24 mouse cellular contexts compared by ENCODE assay signal in the genomic region with DNA sequence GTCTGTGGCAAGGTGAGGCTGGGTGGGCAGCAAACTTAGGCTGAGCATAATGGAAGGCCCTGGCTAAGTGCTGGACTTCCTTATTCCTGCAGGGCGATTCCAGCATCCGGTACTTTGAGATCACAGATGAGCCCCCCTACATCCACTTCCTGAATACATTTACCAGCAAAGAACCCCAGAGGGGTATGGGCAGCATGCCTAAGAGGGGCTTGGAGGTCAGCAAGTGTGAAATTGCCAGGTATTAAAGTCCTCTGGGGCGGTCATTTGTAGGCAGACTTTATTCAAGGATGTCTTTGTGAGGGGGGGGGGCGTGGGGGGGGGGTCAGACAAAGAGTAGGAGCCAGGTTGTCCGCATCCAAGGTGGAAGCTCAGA. TPM values are rescaled to one million over a fixed set of nuclear protein-coding genes. Genes with fewer than 3 reads are reported as not detected.
"Had no signal": no experiment of that assay in that cellular context is flagged by ENCODE, and none has a peak within 500 bp of the region (broad histone marks: within the 10 kb centered on the region; RNA-seq: fewer than 3 reads in every experiment).

No protein-coding gene starts in this region.

- H3K27ac ChIP-seq: midbrain, embryonic 10.5 days; midbrain, embryonic 12.5 days; neural tube, embryonic 13.5 days; neural tube, embryonic 15.5 days had no signal

- H3K9me3 ChIP-seq: midbrain, embryonic 10.5 days; midbrain, embryonic 12.5 days; neural tube, embryonic 13.5 days; neural tube, embryonic 15.5 days had no signal

- DNase-seq: lung, embryonic 14.5 days; lung, postnatal 10 days; lung, postnatal 4 days; midbrain, embryonic 14.5 days; retina, postnatal 1 day; right cerebral cortex, adult 18-20 months; right cerebral cortex, postnatal 25 days; right cerebral cortex, postnatal 4 days; spleen, adult 18-20 months; thymus, adult 18-20 months; thymus, postnatal 14 days; thymus, postnatal 36 days had no signal

- H3K9ac ChIP-seq: lung, embryonic 14.5 days; midbrain, embryonic 12.5 days; neural tube, embryonic 13.5 days; neural tube, embryonic 15.5 days had no signal

- H3K4me2 ChIP-seq: lung, embryonic 14.5 days; midbrain, embryonic 12.5 days; neural tube, embryonic 13.5 days; neural tube, embryonic 15.5 days had no signal

- H3K4me3 ChIP-seq: midbrain, embryonic 12.5 days; myocyte; neural tube, embryonic 13.5 days; neural tube, embryonic 15.5 days had no signal

- H3K27me3 ChIP-seq: midbrain, embryonic 12.5 days; neural tube, embryonic 13.5 days; neural tube, embryonic 15.5 days had no signal

- ATAC-seq: midbrain, embryonic 16.5 days had no signal

RNA-seq across cellular contexts. Expression of a gene that starts 1.9 kb away (rescaled TPM):
- polyA plus RNA-seq: midbrain, embryonic 10.5 days had no signal

RNA-seq across cellular contexts. Expression of a gene that starts 7.6 kb away (rescaled TPM):
- polyA plus RNA-seq: lung, embryonic 16.5 days; midbrain, embryonic 10.5 days; neural tube, embryonic 11.5 days; stomach, embryonic 14.5 days had no signal

RNA-seq across cellular contexts. Expression of a gene that starts 11.9 kb away (rescaled TPM):
- total RNA-seq: megakaryocyte, adult 5-6 weeks; megakaryocyte-erythroid progenitor cell, adult 5-6 weeks had no signal
- polyA plus RNA-seq: lung, embryonic 14.5 days; lung, embryonic 16.5 days; midbrain, embryonic 10.5 days; midbrain, embryonic 12.5 days; midbrain, embryonic 14.5 days; myocyte; neural tube, embryonic 11.5 days; neural tube, embryonic 13.5 days; neural tube, embryonic 15.5 days; stomach, embryonic 14.5 days; stomach, embryonic 16.5 days had no signal
